Mouse (Mus musculus): Measurements from ENCODE around the gene Prmt2. TPM values are rescaled to one million over a fixed set of nuclear protein-coding genes. Genes with fewer than 3 reads are reported as not detected.

Prmt2 gene
- polyA plus RNA-seq, 1 experiment from 2014 or later: 60.4 TPM

- no peaks in the 10 kb centered on the region for H3K4me1 ChIP-seq (ENCODE audit: control insufficient read depth, insufficient read depth, low read length)
- H3K9me3 ChIP-seq (replicated peaks; ENCODE audit: control insufficient read depth, low read length): no peaks in the 10 kb centered on the region
- H3K4me2 ChIP-seq (ENCODE audit: low read depth, low read length): no peak overlapping the region
- H3K27ac ChIP-seq (ENCODE audit: low read length): no peak overlapping the region
- H3K4me3 ChIP-seq (ENCODE audit: low read length): no peak overlapping the region
- H3K36me3 ChIP-seq (ENCODE audit: control insufficient read depth, insufficient read depth): peaks cover 29% of the 10 kb centered on the region
- 89% methylated on average over 13 of the region's 13 CpGs for WGBS
- ATAC-seq (replicated peaks; ENCODE audit: extremely low read depth, insufficient read depth, low FRiP score): no peak
- H3K9ac ChIP-seq (ENCODE audit: low read length): no peak overlapping the region
- H3K27me3 ChIP-seq (ENCODE audit: control insufficient read depth, insufficient read depth, low read length): no peaks in the 10 kb centered on the region; the same call in 1 of the 2 replicates
These were observed 30.3 kb downstream of the Prmt2 start for GRCm38 (mm10) chr10:76207262-76207796.

DNA sequence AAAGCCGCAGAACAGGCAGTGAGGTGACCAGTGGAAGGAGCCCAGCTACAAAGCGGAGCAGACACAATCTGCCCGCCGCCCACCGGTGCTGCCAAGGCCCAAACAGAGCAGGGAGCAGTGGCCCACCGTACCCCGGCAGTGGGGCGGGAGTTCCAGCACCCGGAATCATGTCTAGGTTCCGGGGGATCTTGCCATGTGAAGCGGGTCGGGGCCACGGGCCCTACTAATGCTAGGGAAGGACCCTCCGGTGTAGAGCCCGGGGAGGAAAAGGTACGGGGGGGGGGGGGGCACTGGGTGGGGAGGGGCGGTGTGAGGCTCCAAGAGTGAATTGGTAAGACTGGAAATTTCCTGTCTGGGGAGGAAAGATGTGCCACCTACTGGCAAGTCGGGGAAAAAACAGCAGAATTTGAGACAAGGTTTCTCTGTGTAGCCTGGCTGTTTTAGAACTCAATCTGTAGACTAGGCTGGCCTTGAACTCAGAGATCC, 33.8 kb downstream of the Prmt2 start:
- peak overlapping the region; percentile 75 for H3K4me2 ChIP-seq (ENCODE audit: low read depth, low read length)
- H3K27ac ChIP-seq (ENCODE audit: low read length): no peak overlapping the region
- H3K27me3 ChIP-seq (ENCODE audit: control insufficient read depth, insufficient read depth, low read length): no peaks in the 10 kb centered on the region; the same call in 1 of the 2 replicates
- H3K9ac ChIP-seq (ENCODE audit: low read length): peak overlapping the region; percentile 66
- H3K4me3 ChIP-seq (ENCODE audit: low read length): peak overlapping the region; percentile 49
- no peaks in the 10 kb centered on the region for H3K9me3 ChIP-seq (replicated peaks; ENCODE audit: control insufficient read depth, low read length)
- H3K4me1 ChIP-seq (ENCODE audit: control insufficient read depth, insufficient read depth, low read length): no peaks in the 10 kb centered on the region
- WGBS: 21% methylated on average over 18 of the region's 18 CpGs
- 0 out of 2 replicates have a peak, but pooled peaks have one; percentile 32 for ATAC-seq (replicated peaks; ENCODE audit: extremely low read depth, insufficient read depth, low FRiP score)
- H3K36me3 ChIP-seq (ENCODE audit: control insufficient read depth, insufficient read depth): peaks cover 18% of the 10 kb centered on the region

- no peak overlapping the region for H3K4me3 ChIP-seq (ENCODE audit: low read length)
- H3K27ac ChIP-seq (ENCODE audit: low read length): no peak overlapping the region
- no peaks in the 10 kb centered on the region; the same call in 1 of the 2 replicates for H3K27me3 ChIP-seq (ENCODE audit: control insufficient read depth, insufficient read depth, low read length)
- no peaks in the 10 kb centered on the region for H3K9me3 ChIP-seq (replicated peaks; ENCODE audit: control insufficient read depth, low read length)
- no peaks in the 10 kb centered on the region for H3K4me1 ChIP-seq (ENCODE audit: control insufficient read depth, insufficient read depth, low read length)
- ATAC-seq (replicated peaks; ENCODE audit: extremely low read depth, insufficient read depth, low FRiP score): no peak
- H3K4me2 ChIP-seq (ENCODE audit: low read depth, low read length): no peak overlapping the region
- no peak overlapping the region for H3K9ac ChIP-seq (ENCODE audit: low read length)
- WGBS: 10% methylated on average over 7 of the region's 7 CpGs
- H3K36me3 ChIP-seq (ENCODE audit: control insufficient read depth, insufficient read depth): 0 out of 2 replicates have a peak, but pooled peaks cover 5% of the 10 kb centered on the region
These were observed 35.7 kb downstream of the Prmt2 start for GRCm38 (mm10) chr10:76201978-76202377.

DNA sequence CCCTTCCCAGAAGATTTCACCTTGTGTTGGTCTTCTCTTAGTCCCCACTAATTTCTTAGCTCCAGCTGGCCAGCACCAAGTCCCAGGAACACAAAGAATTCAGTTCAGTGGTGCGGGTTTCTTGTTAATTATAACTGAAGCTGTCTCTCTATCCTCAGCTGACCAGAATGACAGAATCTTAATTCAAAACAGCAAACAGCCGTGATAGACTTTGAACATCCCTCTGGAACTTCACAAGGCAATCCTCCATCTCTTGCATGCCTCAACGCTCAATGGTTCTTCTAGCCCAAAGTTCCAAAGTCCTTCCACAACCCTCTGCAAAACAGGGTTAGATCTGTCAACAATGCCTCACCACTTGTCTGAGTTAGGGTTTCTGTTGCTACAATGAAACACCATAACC, 36.2 kb downstream of the Prmt2 start:
- Histone ChIP-seq H3K4me2 (ENCODE audit: low read depth, low read length) (no peak overlapping the region), H3K9ac (ENCODE audit: low read length) (no peak overlapping the region), H3K9me3 (replicated peaks; ENCODE audit: control insufficient read depth, low read length) (no peaks in the 10 kb centered on the region), H3K27ac (ENCODE audit: low read length) (no peak overlapping the region), H3K4me1 (ENCODE audit: control insufficient read depth, insufficient read depth, low read length) (no peaks in the 10 kb centered on the region), H3K4me3 (ENCODE audit: low read length) (no peak overlapping the region), H3K36me3 (ENCODE audit: control insufficient read depth, insufficient read depth) (0 out of 2 replicates have a peak, but pooled peaks cover 1% of the 10 kb centered on the region), H3K27me3 (ENCODE audit: control insufficient read depth, insufficient read depth, low read length) (no peaks in the 10 kb centered on the region; the same call in 1 of the 2 replicates)
- ATAC-seq (replicated peaks; ENCODE audit: extremely low read depth, insufficient read depth, low FRiP score): no peak
- WGBS: 80% methylated on average over 3 of the region's 3 CpGs

- H3K4me3 ChIP-seq (ENCODE audit: low read length): no peak overlapping the region
- H3K9ac ChIP-seq (ENCODE audit: low read length): no peak overlapping the region
- WGBS: 90% methylated on average over 1 of the region's 1 CpGs
- peaks cover 2% of the 10 kb centered on the region; the same call in 1 of the 2 replicates for H3K9me3 ChIP-seq (replicated peaks; ENCODE audit: control insufficient read depth, low read length)
- ATAC-seq (replicated peaks; ENCODE audit: extremely low read depth, insufficient read depth, low FRiP score): no peak
- no peak overlapping the region for H3K4me2 ChIP-seq (ENCODE audit: low read depth, low read length)
- H3K27ac ChIP-seq (ENCODE audit: low read length): no peak overlapping the region
- H3K27me3 ChIP-seq (ENCODE audit: control insufficient read depth, insufficient read depth, low read length): peaks cover 5% of the 10 kb centered on the region
- H3K36me3 ChIP-seq (ENCODE audit: control insufficient read depth, insufficient read depth): no peaks in the 10 kb centered on the region
- H3K4me1 ChIP-seq (ENCODE audit: control insufficient read depth, insufficient read depth, low read length): no peaks in the 10 kb centered on the region
These were observed 49.7 kb downstream of the Prmt2 start for GRCm38 (mm10) chr10:76188010-76188409.

- no peak overlapping the region for H3K27ac ChIP-seq (ENCODE audit: low read length)
- no peaks in the 10 kb centered on the region for H3K4me1 ChIP-seq (ENCODE audit: control insufficient read depth, insufficient read depth, low read length)
- peaks cover 3% of the 10 kb centered on the region for H3K27me3 ChIP-seq (ENCODE audit: control insufficient read depth, insufficient read depth, low read length)
- H3K36me3 ChIP-seq (ENCODE audit: control insufficient read depth, insufficient read depth): no peaks in the 10 kb centered on the region
- no peak overlapping the region for H3K4me3 ChIP-seq (ENCODE audit: low read length)
- no peak overlapping the region for H3K9ac ChIP-seq (ENCODE audit: low read length)
- peaks cover 2% of the 10 kb centered on the region; the same call in 1 of the 2 replicates for H3K9me3 ChIP-seq (replicated peaks; ENCODE audit: control insufficient read depth, low read length)
- ATAC-seq (replicated peaks; ENCODE audit: extremely low read depth, insufficient read depth, low FRiP score): no peak
- H3K4me2 ChIP-seq (ENCODE audit: low read depth, low read length): no peak overlapping the region
- WGBS: 64% methylated on average over 4 of the region's 4 CpGs
These were observed 52.4 kb downstream of the Prmt2 start for GRCm38 (mm10) chr10:76185216-76185615.

- 39% methylated on average over 2 of the region's 2 CpGs for WGBS
- no peak overlapping the region for H3K9ac ChIP-seq (ENCODE audit: low read length)
- H3K4me1 ChIP-seq (ENCODE audit: control insufficient read depth, insufficient read depth, low read length): no peaks in the 10 kb centered on the region
- no peaks in the 10 kb centered on the region for H3K36me3 ChIP-seq (ENCODE audit: control insufficient read depth, insufficient read depth)
- H3K4me3 ChIP-seq (ENCODE audit: low read length): no peak overlapping the region
- ATAC-seq (replicated peaks; ENCODE audit: extremely low read depth, insufficient read depth, low FRiP score): no peak
- no peak overlapping the region for H3K27ac ChIP-seq (ENCODE audit: low read length)
- H3K27me3 ChIP-seq (ENCODE audit: control insufficient read depth, insufficient read depth, low read length): no peaks in the 10 kb centered on the region
- no peak overlapping the region for H3K4me2 ChIP-seq (ENCODE audit: low read depth, low read length)
- H3K9me3 ChIP-seq (replicated peaks; ENCODE audit: control insufficient read depth, low read length): no peaks in the 10 kb centered on the region
These were observed 62.8 kb downstream of the Prmt2 start for GRCm38 (mm10) chr10:76174899-76175298.

DNA sequence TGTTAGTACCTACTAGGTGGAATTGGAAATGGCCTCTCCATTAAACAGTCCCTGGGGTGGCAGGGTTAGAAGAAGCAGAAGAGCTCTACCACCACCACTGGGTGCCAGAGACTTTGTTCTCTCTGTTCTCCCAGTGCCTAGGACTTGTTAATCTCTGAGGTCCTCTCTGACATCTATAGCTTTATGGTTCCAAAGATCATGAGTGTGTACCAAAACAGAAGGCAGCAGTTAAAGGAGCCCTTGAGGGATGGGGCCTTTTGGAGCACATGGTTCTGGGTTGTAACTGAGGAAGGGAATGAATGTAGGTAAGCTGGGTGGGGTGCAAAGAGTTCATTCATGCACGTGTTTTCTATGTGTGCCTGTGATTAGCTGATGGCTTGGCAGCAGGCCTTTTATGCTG, 79.7 kb downstream of the Prmt2 start:
- no peak overlapping the region for H3K9ac ChIP-seq (ENCODE audit: low read length)
- H3K4me3 ChIP-seq (ENCODE audit: low read length): no peak overlapping the region
- H3K27me3 ChIP-seq (ENCODE audit: control insufficient read depth, insufficient read depth, low read length): no peaks in the 10 kb centered on the region
- H3K4me1 ChIP-seq (ENCODE audit: control insufficient read depth, insufficient read depth, low read length): no peaks in the 10 kb centered on the region
- no peak for ATAC-seq (replicated peaks; ENCODE audit: extremely low read depth, insufficient read depth, low FRiP score)
- H3K36me3 ChIP-seq (ENCODE audit: control insufficient read depth, insufficient read depth): no peaks in the 10 kb centered on the region
- H3K4me2 ChIP-seq (ENCODE audit: low read depth, low read length): no peak overlapping the region
- no peak overlapping the region for H3K27ac ChIP-seq (ENCODE audit: low read length)
- H3K9me3 ChIP-seq (replicated peaks; ENCODE audit: control insufficient read depth, low read length): no peaks in the 10 kb centered on the region
- WGBS: 67% methylated on average over 1 of the region's 1 CpGs

DNA sequence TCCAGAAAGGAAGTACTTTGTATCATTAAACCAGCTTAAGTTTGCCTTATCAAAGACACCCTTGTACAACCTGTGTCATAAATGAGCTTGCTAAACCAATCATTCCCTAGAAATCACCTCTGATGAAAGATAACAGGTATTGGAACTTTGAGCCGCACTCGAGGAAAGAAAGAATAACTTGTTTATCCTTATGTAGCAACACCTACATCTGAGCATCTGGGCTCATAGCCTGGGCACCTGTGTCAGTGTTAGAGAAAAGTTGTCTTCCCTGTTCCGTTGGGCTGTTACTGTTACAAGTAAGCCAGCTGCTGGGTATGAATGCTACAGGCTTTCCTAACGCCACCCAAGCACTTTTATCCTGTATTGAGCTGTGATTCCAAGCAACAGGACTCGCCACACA, 80.1 kb downstream of the Prmt2 start:
- H3K27me3 ChIP-seq (ENCODE audit: control insufficient read depth, insufficient read depth, low read length): no peaks in the 10 kb centered on the region
- H3K27ac ChIP-seq (ENCODE audit: low read length): no peak overlapping the region
- H3K9ac ChIP-seq (ENCODE audit: low read length): no peak overlapping the region
- WGBS: 78% methylated on average over 5 of the region's 5 CpGs
- no peaks in the 10 kb centered on the region for H3K36me3 ChIP-seq (ENCODE audit: control insufficient read depth, insufficient read depth)
- no peak overlapping the region for H3K4me3 ChIP-seq (ENCODE audit: low read length)
- no peak overlapping the region for H3K4me2 ChIP-seq (ENCODE audit: low read depth, low read length)
- no peaks in the 10 kb centered on the region for H3K4me1 ChIP-seq (ENCODE audit: control insufficient read depth, insufficient read depth, low read length)
- no peaks in the 10 kb centered on the region for H3K9me3 ChIP-seq (replicated peaks; ENCODE audit: control insufficient read depth, low read length)
- ATAC-seq (replicated peaks; ENCODE audit: extremely low read depth, insufficient read depth, low FRiP score): no peak

Data from heart, embryonic 16.5 days (tissue).